Mouse (Mus musculus) urinary bladder, postnatal 0 days (tissue): Measurements from ENCODE around the gene Gm10490. TPM values are rescaled to one million over a fixed set of nuclear protein-coding genes. Genes with fewer than 3 reads are reported as not detected.

Experiments used
- polyA plus RNA-seq: library from polyadenylated mRNA; unstranded; fragments of >200 nt; fragmentation: Nextera tagmentation; extraction: Ambion mirVana; gene quantifications from 2 replicates; pipeline ENCODE4 v1.2.1, GENCODE M21; 2015

The Gm10490 gene
- not detected in 2 replicates for polyA plus RNA-seq

DNA sequence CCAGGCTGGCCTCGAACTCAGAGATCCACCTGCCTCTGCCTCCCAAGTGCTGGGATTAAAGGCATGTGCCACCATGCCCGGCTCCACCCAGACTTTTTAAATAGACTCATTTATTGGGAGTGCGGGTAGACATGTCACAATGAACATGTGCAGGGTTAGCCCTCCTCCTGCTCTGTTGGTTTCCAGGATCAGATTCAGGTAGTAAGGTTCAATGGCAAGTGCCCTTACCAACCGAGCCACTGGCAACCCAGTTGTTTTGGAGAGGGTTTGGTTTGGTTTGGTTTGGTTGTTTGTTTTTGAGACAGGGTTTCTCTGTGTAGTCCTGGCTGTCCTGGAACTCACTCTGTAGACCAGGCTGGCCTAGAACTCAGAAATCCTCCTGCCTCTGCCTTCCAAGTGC lies at the start of gene Gm10490:
Gm10490 (plus strand) TSS at position 301 of the 400 bp plus-strand sequence.

DNA sequence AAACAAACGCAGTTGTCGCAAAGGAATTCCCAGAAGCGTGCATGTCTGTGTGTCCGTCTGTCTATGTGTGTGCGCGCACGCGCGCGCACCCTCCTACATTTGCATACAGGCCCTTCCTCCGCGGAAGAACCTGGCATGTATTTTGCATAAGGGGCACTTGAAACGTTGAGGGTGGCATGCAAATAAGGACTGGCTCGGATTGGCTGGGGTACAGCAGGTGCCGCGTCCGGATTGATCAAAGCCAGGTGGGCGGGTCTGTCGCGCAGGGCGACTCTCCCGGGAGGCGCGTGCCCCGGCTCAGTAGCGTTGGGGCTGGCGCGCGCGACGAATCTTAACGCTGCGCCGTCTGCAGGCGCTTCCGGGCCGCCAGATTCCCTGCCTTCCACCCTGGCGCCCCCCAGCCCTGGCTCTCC lies 31.3 kb upstream of the Gm10490 start, which contains the start of gene Pim2:
Pim2 (plus strand) TSS at position 256 of the 413 bp plus-strand sequence.

DNA sequence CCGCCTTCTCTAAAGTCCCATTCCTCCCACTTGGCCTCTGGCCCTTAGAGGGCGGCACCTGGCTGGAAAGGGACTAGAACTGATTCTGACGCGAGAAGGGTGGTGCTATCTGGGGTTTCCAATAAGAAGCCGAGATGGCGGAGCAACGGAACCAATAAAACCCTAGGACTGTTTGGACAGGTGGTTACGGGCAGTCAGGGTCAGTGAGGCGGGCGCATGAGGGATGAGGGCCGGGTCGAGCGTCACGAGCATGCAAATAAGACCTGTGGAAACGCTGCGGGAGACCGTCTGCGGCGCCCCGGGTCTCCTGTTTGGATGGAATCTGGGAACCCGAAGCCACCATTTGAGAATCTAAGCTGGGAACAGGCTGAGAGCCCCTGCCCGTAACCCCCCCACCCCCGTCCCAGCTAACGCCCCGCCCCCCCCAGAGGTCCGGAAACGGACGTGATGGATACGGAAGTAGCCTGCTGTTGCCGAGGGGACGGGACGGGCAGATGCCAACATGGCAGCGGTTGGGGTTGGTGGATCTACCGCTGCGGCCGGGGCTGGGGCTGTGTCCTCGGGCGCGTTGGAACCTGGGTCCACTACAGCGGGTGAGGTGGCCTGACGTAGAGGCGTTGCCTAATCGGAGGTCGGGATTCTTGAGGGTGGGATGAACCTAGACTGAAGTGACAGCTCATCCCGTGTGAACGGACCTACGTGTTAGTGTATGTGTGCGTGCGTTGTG lies 25.3 kb upstream of the Gm10490 start, which contains the start of gene Slc35a2:
Slc35a2 (plus strand) TSS at position 188 of the 727 bp plus-strand sequence.

DNA sequence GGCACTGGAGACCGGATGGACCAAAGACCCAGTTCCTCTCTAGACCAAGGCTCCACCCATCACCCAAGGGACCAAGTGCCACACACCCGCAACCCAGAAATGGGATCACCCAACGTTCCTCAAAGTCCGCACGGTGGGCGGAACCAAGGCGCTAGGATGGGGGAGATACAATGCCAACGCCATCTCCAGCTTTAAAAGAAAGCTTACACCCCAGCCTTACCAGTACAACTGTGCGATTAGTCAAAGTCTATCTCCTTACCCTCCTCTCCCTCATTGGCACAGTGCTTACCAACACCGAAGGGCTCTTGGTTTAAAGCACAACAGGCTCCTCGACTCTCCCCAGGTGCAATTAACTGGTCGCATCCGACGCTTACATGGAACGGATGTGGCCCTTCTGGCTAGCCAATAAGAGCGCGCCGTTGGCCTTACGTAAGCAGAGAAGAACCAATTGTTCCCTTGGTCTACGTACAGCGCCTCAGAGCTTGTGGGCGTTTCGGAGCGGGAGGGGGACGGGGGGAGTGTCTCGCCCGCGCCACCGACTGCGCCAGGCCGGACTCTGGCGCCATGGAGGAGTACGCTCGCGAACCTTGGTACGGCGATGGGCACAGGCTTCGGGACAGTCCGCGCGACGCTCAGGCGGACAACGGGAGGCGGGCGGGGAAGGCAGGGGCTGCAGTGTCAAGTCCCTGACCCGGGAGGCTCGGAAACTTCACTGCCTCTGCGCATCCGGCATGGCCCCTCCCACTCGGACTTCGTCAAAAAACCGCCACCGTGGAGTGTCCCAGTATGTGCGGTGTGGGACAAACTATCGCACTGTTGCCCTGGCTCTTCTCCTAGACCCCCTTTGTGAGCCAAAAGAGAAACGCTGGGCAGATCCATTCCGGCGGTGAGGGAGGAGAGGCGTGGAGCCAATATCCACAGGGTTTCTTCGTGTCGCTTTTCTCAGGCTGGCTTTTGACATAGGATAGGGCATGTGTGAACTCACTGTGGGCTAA lies 10.2 kb upstream of the Gm10490 start, which contains the start of the genes Pqbp1 and Timm17b:
Pqbp1 (minus strand) TSS at position 390 of the 995 bp plus-strand sequence.
Timm17b (plus strand) TSS at position 478 of the 995 bp plus-strand sequence.

DNA sequence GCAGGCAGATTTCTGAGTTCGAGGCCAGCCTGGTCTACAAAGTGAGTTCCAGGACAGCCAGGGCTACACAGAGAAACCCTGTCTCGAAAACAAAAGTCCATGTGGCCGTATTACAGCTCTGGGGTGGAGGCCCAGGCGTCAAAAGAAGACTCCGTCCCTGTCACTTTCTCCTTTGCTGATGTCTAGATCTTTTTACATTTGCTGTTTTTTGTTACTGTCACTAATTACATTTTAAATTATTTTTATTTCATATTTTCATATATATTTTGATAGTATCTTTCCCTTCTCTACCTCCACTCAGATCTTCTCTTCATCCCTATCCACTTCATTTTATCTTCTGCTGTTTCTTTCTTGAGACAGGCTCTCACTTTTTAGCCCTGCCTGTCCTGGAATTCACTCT lies 1.6 kb upstream of the Gm10490 start, which contains the start of gene Gm10491:
Gm10491 (minus strand) TSS at position 101 of the 400 bp plus-strand sequence.

DNA sequence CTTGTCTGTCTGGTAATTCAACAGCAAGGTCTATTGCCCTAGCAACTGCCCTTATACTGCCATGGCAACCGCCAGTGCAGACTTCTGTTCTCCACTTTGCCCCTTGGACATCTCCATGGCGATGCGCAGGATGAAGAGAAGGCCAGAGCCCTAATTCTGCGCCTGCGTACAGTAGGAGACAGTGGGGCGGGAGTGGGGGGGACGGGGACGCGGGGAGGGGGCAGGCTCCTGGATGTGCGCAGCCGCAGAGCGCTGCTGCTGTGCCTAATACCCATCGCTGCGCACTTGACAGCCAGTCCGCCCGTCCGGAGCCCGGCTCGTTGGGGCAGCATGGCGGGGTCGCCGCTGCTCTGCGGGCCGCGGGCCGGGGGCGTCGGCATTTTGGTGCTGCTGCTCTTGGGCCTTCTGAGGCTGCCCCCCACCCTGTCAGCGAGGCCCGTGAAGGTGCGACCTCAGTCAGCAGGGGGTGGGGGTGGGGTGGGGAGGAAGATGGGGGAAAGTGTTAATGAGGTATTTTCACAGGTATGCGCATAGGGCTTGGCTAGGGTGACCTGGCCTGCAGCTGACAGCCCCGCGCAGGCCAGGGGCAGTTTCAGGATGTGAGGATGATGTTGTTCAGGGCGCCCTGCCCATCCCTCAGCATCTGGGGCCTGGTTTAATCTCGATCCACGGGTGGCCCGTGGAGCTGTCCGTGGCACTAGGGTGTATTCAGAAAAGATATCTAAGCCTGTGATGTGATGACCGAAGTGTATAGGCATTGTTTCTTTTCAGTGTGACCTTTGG lies 10.4 kb downstream of the Gm10490 start, which contains the start of gene Pcsk1n:
Pcsk1n (plus strand) TSS at position 222 of the 783 bp plus-strand sequence.

DNA sequence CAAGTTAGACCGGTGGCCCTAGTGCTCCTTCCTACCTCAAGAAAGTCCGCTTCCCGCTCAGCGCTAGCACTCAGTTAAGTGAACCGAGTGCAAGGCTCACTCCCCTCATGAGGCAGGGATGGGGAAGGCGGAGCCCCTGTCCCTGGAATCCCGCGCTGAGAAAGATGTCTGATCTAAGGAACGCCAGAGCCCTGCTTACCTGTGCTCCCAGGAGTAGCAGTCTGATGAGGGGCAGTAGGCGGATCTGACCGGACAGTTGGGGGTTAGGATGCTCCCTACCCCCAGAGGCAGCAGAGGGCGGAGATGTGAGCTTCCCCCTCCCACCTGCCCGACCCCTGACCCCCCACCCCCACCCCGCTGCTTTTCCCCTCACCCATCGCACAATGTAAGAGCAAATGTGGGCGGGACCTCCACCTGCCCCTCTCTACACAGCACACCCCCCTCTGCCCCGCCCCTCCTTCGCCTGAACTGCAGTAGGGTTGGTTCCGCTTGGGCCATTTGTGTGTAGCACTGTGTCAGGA lies 19.0 kb downstream of the Gm10490 start, which contains the start of gene Eras:
Eras (minus strand) TSS at position 338 of the 521 bp plus-strand sequence.

DNA sequence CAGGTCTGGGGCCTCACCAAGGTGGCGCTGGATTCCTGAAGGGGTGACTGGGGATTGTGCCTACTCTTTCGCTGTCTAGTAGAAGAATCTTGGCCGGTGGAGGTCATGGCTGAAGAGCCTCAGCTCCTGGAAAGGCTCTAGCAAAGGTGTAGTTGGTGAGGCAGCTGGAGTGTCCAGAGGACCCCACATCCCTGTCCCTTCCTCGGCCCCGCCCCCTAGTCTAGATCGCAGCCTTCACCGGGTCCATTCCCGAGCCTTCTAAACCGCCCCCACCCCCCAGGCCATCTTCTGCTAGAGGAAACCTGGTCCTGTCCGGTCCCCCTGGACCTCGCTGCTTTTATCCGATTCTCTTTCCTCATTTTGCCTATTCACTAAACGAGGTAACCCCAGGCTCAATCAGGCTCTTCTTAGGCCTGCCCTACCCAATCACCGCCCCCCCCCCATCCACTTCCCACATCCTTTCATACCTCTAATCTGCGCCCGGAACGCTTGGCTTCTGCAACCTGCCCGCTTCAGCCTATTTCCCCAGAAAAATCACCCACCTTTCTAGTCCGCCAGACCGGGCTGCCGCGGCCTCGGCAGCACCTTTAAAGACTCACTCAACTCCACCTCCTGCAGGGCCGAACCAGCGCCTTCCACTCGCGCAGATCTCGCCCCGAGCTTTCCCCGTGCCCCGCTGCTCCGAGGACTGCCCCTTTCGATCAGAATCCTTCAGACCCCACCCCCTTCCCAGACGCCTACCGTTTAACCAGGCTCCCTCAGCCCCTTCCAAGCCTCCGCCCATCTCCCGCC lies 38.0 kb downstream of the Gm10490 start, which contains the start of gene Hdac6:
Hdac6 (minus strand) TSS at position 782 of the 792 bp plus-strand sequence.

Other genes with a start within 250 kb of the Gm10490 start
- gene Plp2, start 238.2 kb upstream of the Gm10490 start, polyA plus RNA-seq, result 303 and 319 TPM in 2 replicates
- 0.47 and 0.53 TPM in 2 replicates for gene Magix, start 228.3 kb upstream of the Gm10490 start, polyA plus RNA-seq
- 19.2 and 20.6 TPM in 2 replicates for gene Gpkow, start 212.4 kb upstream of the Gm10490 start, polyA plus RNA-seq
- 23.7 and 30.3 TPM in 2 replicates for gene Wdr45, start 195.2 kb upstream of the Gm10490 start, polyA plus RNA-seq
- 0.61 TPM in 1 of 2 replicates, not detected in the other for gene Gm45208, start 187.3 kb upstream of the Gm10490 start, polyA plus RNA-seq
- 38.2 and 41.3 TPM in 2 replicates for gene Praf2, start 181.1 kb upstream of the Gm10490 start, polyA plus RNA-seq
- 9.0 and 10.0 TPM in 2 replicates for gene Ccdc120, start 158.6 kb upstream of the Gm10490 start, polyA plus RNA-seq
- 21.3 and 23.4 TPM in 2 replicates for gene Tfe3, start 147.0 kb upstream of the Gm10490 start, polyA plus RNA-seq
- gene Gripap1, start 119.8 kb upstream of the Gm10490 start, polyA plus RNA-seq, result 19.2 and 23.6 TPM in 2 replicates
- 0.98 and 1.4 TPM in 2 replicates for gene Kcnd1, start 87.3 kb upstream of the Gm10490 start, polyA plus RNA-seq
- 23.4 and 24.7 TPM in 2 replicates for gene Otud5, start 68.2 kb upstream of the Gm10490 start, polyA plus RNA-seq
- gene Pim2, start 31.3 kb upstream of the Gm10490 start, polyA plus RNA-seq, result 4.7 and 5.1 TPM in 2 replicates
- 33.6 and 37.9 TPM in 2 replicates for gene Slc35a2, start 25.5 kb upstream of the Gm10490 start, polyA plus RNA-seq
- 64.1 and 69.9 TPM in 2 replicates for gene Pqbp1, start 10.3 kb upstream of the Gm10490 start, polyA plus RNA-seq
- gene Timm17b, start 10.2 kb upstream of the Gm10490 start, polyA plus RNA-seq, result 98.1 and 101 TPM in 2 replicates
- not detected in 2 replicates for gene Gm10491, start 1.7 kb upstream of the Gm10490 start, polyA plus RNA-seq
- 0.71 and 0.74 TPM in 2 replicates for gene Pcsk1n, start 10.3 kb downstream of the Gm10490 start, polyA plus RNA-seq
- gene Eras, start 19.1 kb downstream of the Gm10490 start, polyA plus RNA-seq, result not detected in 2 replicates
- 9.2 and 9.7 TPM in 2 replicates for gene Hdac6, start 38.3 kb downstream of the Gm10490 start, polyA plus RNA-seq
- 0.19 and 0.42 TPM in 2 replicates for gene Gata1, start 68.5 kb downstream of the Gm10490 start, polyA plus RNA-seq
- not detected in 2 replicates for gene Glod5, start 109.0 kb downstream of the Gm10490 start, polyA plus RNA-seq
- gene Suv39h1, start 165.2 kb downstream of the Gm10490 start, polyA plus RNA-seq, result 13.4 and 15.2 TPM in 2 replicates
- gene Was, start 181.0 kb downstream of the Gm10490 start, polyA plus RNA-seq, result 0.46 and 0.93 TPM in 2 replicates
- gene Wdr13, start 223.3 kb downstream of the Gm10490 start, polyA plus RNA-seq, result 20.9 and 21.7 TPM in 2 replicates
- 526 and 612 TPM in 2 replicates for gene Rbm3, start 236.3 kb downstream of the Gm10490 start, polyA plus RNA-seq